7 mouse cellular contexts compared by ENCODE assay signal in genomic region chr15:84922884-84923507, GRCm38 (mm10). TPM values are rescaled to one million over a fixed set of nuclear protein-coding genes. Genes with fewer than 3 reads are reported as not detected.
A peak's percentile ranks its signal among the peaks of the same experiment; 100 is the strongest.
DNase-seq lines count a peak whose midpoint lies in the region; ATAC-seq and TF ChIP-seq lines count a peak whose summit lies in the region.

Nup50 (plus strand) TSS chr15:84923411.

- H3K27me3 ChIP-seq in embryonic facial prominence, embryonic 10.5 days (replicated peaks; ENCODE audit: low read depth, poor library complexity, severe bottlenecking) = no peaks in the 10 kb centered on the region
- no peaks in the 10 kb centered on the region for H3K27me3 ChIP-seq in intestine, postnatal 0 days (replicated peaks; ENCODE audit: control insufficient read depth, insufficient read depth, low read length)
- no peaks in the 10 kb centered on the region for H3K27me3 ChIP-seq in midbrain, embryonic 12.5 days
- H3K27me3 ChIP-seq in small intestine, adult 2 months (ENCODE audit: control insufficient read depth, insufficient read depth, low read length) = no peaks in the 10 kb centered on the region

- peak; percentile 84 for TF ChIP-seq POLR2A in small intestine, adult 2 months (IDR thresholded peaks at IDR 0.05; ENCODE audit: low read depth, low read length)

- intact Hi-C loops in left cerebral cortex, postnatal 4 days (cut with DNase I) = loop anchor here (5.0 to 10.0 kb wide), 2 partner anchors 68 to 166 kb away; partner anchors contain the start of gene Phf21b

- ATAC-seq in intestine, postnatal 0 days = peak; percentile 93
- ATAC-seq in midbrain, embryonic 12.5 days (ENCODE audit: low FRiP score, low read depth) = peak; percentile 89

- DNase-seq in adrenal gland, postnatal 10 days = peak; percentile 100
- DNase-seq in embryonic facial prominence, embryonic 10.5 days (ENCODE audit: low spot score) = peak; percentile 100
- DNase-seq in gonadal fat pad, adult 2 months (ENCODE audit: low read depth) = peak; percentile 75
- peak; percentile 100 for DNase-seq in left cerebral cortex, postnatal 4 days

- H3K36me3 ChIP-seq in embryonic facial prominence, embryonic 10.5 days (replicated peaks) = peaks cover 31% of the 10 kb centered on the region
- H3K36me3 ChIP-seq in intestine, postnatal 0 days (ENCODE audit: control insufficient read depth, insufficient read depth) = 0 out of 2 replicates have a peak, but pooled peaks cover 8% of the 10 kb centered on the region
- H3K36me3 ChIP-seq in midbrain, embryonic 12.5 days = peaks cover 9% of the 10 kb centered on the region
- H3K36me3 ChIP-seq in small intestine, adult 2 months (ENCODE audit: control insufficient read depth, insufficient read depth, low read length) = peaks cover 8% of the 10 kb centered on the region

- WGBS in embryonic facial prominence, embryonic 10.5 days = under 1% methylated on average over 60 of the region's 60 CpGs
- under 1% methylated on average over 60 of the region's 60 CpGs for WGBS in intestine, postnatal 0 days
- whole genome bisulfite sequencing in midbrain, embryonic 12.5 days = under 1% methylated on average over 60 of the region's 60 CpGs
- WGBS in small intestine, adult 2 months = under 1% methylated on average over 60 of the region's 60 CpGs

- no peaks in the 10 kb centered on the region for H3K9me3 ChIP-seq in embryonic facial prominence, embryonic 10.5 days
- no peaks in the 10 kb centered on the region for H3K9me3 ChIP-seq in intestine, postnatal 0 days (ENCODE audit: control insufficient read depth)
- H3K9me3 ChIP-seq in midbrain, embryonic 12.5 days = no peaks in the 10 kb centered on the region

- H3K4me3 ChIP-seq in embryonic facial prominence, embryonic 10.5 days = peak within 1 kb of the TSS; percentile 99
- peak within 1 kb of the TSS; percentile 81 for H3K4me3 ChIP-seq in intestine, postnatal 0 days (ENCODE audit: low read depth, low read length)
- H3K4me3 ChIP-seq in midbrain, embryonic 12.5 days = peak within 1 kb of the TSS; percentile 100
- H3K4me3 ChIP-seq in small intestine, adult 2 months (ENCODE audit: low read depth, low read length) = peak within 1 kb of the TSS; percentile 91

- peak within 1 kb of the TSS; percentile 90 for H3K9ac ChIP-seq in intestine, postnatal 0 days (ENCODE audit: low read depth, low read length)
- peak within 1 kb of the TSS; percentile 99 for H3K9ac ChIP-seq in midbrain, embryonic 12.5 days (replicated peaks)

- H3K4me2 ChIP-seq in intestine, postnatal 0 days (replicated peaks; ENCODE audit: low read depth) = peak within 1 kb of the TSS; percentile 85
- peak within 1 kb of the TSS; percentile 87 for H3K4me2 ChIP-seq in midbrain, embryonic 12.5 days (replicated peaks)

- peaks cover 30% of the 10 kb centered on the region for H3K4me1 ChIP-seq in embryonic facial prominence, embryonic 10.5 days
- 0 out of 2 replicates have a peak, but pooled peaks cover 3% of the 10 kb centered on the region for H3K4me1 ChIP-seq in intestine, postnatal 0 days (replicated peaks; ENCODE audit: control insufficient read depth, insufficient read depth, low read length)
- H3K4me1 ChIP-seq in midbrain, embryonic 12.5 days = peaks cover 28% of the 10 kb centered on the region
- peaks cover 6% of the 10 kb centered on the region; the same call in 1 of the 2 replicates for H3K4me1 ChIP-seq in small intestine, adult 2 months (ENCODE audit: control insufficient read depth, insufficient read depth, insufficient read length, low read length)

- peak within 1 kb of the TSS; percentile 97 for H3K27ac ChIP-seq in embryonic facial prominence, embryonic 10.5 days (replicated peaks)
- H3K27ac ChIP-seq in intestine, postnatal 0 days (ENCODE audit: low read depth, low read length) = peak within 1 kb of the TSS; percentile 96
- H3K27ac ChIP-seq in midbrain, embryonic 12.5 days (replicated peaks) = peak within 1 kb of the TSS; percentile 95
- peak within 1 kb of the TSS; percentile 94 for H3K27ac ChIP-seq in small intestine, adult 2 months (ENCODE audit: insufficient read depth, low read depth, low read length)

- no peak for TF ChIP-seq CTCF in intestine, postnatal 0 days (IDR thresholded peaks at IDR 0.05; ENCODE audit: low read depth)
- no peak for TF ChIP-seq CTCF in small intestine, adult 2 months (IDR thresholded peaks at IDR 0.05; ENCODE audit: extremely low read depth, insufficient read length, insufficient replicate concordance, low read depth, low read length)

RNA-seq across cellular contexts. Expression of gene Nup50, which starts in this region (rescaled TPM):
- 10 to 100 TPM; 27.4 to 32.4 TPM for total RNA-seq in adrenal gland, postnatal 10 days (2021)
- 70.9 and 71.8 TPM in 2 replicates for polyA plus RNA-seq in embryonic facial prominence, embryonic 10.5 days (2016; fragmentation: Nextera tagmentation; extraction: Ambion mirVana)
- polyA plus RNA-seq in gonadal fat pad, adult 2 months (2012; rRNA removed) = 6.7 and 9.6 TPM in 2 replicates
- 21.0 and 23.6 TPM in 2 replicates for polyA plus RNA-seq in intestine, postnatal 0 days (2015; fragmentation: Nextera tagmentation; extraction: Ambion mirVana)
- 10 to 100 TPM; 30.5 to 33.9 TPM for total RNA-seq in left cerebral cortex, postnatal 4 days (2021)
- 62.4 and 65.2 TPM in 2 replicates for polyA plus RNA-seq in midbrain, embryonic 12.5 days (2016; fragmentation: Nextera tagmentation; extraction: Ambion mirVana)
- polyA plus RNA-seq in small intestine, adult 2 months (2012; rRNA removed) = 3.7 and 7.3 TPM in 2 replicates

Comparison
In these comparisons a context has a peak if more than half of its experiments do, and no peak if none do; other contexts are left out.
1. Peak in every context shown above with its lines: DNase-seq, ATAC-seq, H3K4me3 ChIP-seq and H3K27ac ChIP-seq.